14 mouse cellular contexts compared by ENCODE assay signal in genomic region chr11:116682501-116683144, GRCm38 (mm10). TPM values are rescaled to one million over a fixed set of nuclear protein-coding genes. Genes with fewer than 3 reads are reported as not detected.
DNase-seq lines count a peak whose midpoint lies in the region; TF ChIP-seq lines count a peak whose summit lies in the region.
"Had no signal": no experiment of that assay in that cellular context is flagged by ENCODE, and none has a peak within 500 bp of the region (broad histone marks: within the 10 kb centered on the region; RNA-seq: fewer than 3 reads in every experiment).

No protein-coding gene starts in this region.

- TF ChIP-seq POLR2A in liver, adult 2 months (IDR thresholded peaks at IDR 0.05; ENCODE audit: extremely low read depth, insufficient read depth, low read length): no peak
- no peak for TF ChIP-seq POLR2A in kidney, adult 2 months (IDR thresholded peaks at IDR 0.05; ENCODE audit: low read depth, low read length)

- no peak overlapping the region for H3K4me3 ChIP-seq in liver, adult 2 months (ENCODE audit: insufficient read depth, low read depth, low read length)
- H3K4me3 ChIP-seq in kidney, adult 2 months (ENCODE audit: insufficient read depth, low read depth, low read length): no peak overlapping the region
- H3K4me3 ChIP-seq in macrophage (ENCODE audit: inconsistent target): no peak overlapping the region
- H3K4me3 ChIP-seq: embryonic facial prominence, embryonic 12.5 days; forebrain, embryonic 15.5 days; limb, embryonic 13.5 days; stomach, embryonic 15.5 days had no signal

- no peak overlapping the region for H3K9ac ChIP-seq in liver, adult 2 months (ENCODE audit: low read depth, low read length)
- H3K9ac ChIP-seq: embryonic facial prominence, embryonic 12.5 days; forebrain, embryonic 15.5 days; limb, embryonic 13.5 days; stomach, embryonic 15.5 days had no signal

- H3K27ac ChIP-seq in liver, adult 2 months (replicated peaks; ENCODE audit: insufficient read depth, low read depth, low read length): peak overlapping the region; percentile 81
- H3K27ac ChIP-seq in kidney, adult 2 months (ENCODE audit: insufficient read depth, low read depth, low read length): peak overlapping the region; percentile 92
- peak overlapping the region; percentile 40 for H3K27ac ChIP-seq in macrophage
- H3K27ac ChIP-seq: embryonic facial prominence, embryonic 12.5 days; forebrain, embryonic 15.5 days; limb, embryonic 13.5 days; stomach, embryonic 15.5 days had no signal

- peaks cover 20% of the 10 kb centered on the region for H3K4me1 ChIP-seq in liver, adult 2 months (ENCODE audit: control insufficient read depth, insufficient read depth, low read length)
- peaks cover 37% of the 10 kb centered on the region for H3K4me1 ChIP-seq in kidney, adult 2 months (ENCODE audit: control insufficient read depth, insufficient read depth, low read length)
- H3K4me1 ChIP-seq: embryonic facial prominence, embryonic 12.5 days; forebrain, embryonic 15.5 days; limb, embryonic 13.5 days; stomach, embryonic 15.5 days had no signal

- WGBS in liver, adult 2 months: 45% methylated on average over 14 of the region's 14 CpGs
- WGBS in kidney, adult 2 months: 39% methylated on average over 14 of the region's 14 CpGs
- WGBS in macrophage (ENCODE audit: missing documents): 63% methylated on average over 14 of the region's 14 CpGs

- DNase-seq in liver, adult 2 months (ENCODE audit: extremely low read depth, low read depth, low spot score): peak; percentile 96
- DNase-seq in liver (no peak), adipocyte (ENCODE audit: low spot score) (peak; percentile 90)
- peak; percentile 92 for DNase-seq in kidney, adult 2 months
- no peak for DNase-seq in frontal cortex, postnatal 36 days (ENCODE audit: low spot score in 2 of 2)
- DNase-seq in right cerebral cortex, postnatal 14 days: no peak
- no peak for DNase-seq in heart, postnatal 25 days (ENCODE audit: low spot score)
- DNase-seq: cerebellum, adult 18-20 months had no signal

- no peaks in the 10 kb centered on the region for H3K79me2 ChIP-seq in liver, adult 2 months (ENCODE audit: control insufficient read depth, insufficient read depth, low read length)
- no peaks in the 10 kb centered on the region for H3K79me2 ChIP-seq in macrophage (ENCODE audit: inconsistent target)

- no peaks in the 10 kb centered on the region for H3K36me3 ChIP-seq in liver, adult 2 months (ENCODE audit: control insufficient read depth, insufficient read depth, low read length)
- H3K36me3 ChIP-seq in kidney, adult 2 months (ENCODE audit: control insufficient read depth, insufficient read depth, low read length): peaks cover 1% of the 10 kb centered on the region; the same call in 1 of the 2 replicates
- peaks cover under 1% of the 10 kb centered on the region; the same call in 1 of the 2 replicates for H3K36me3 ChIP-seq in macrophage (ENCODE audit: inconsistent target)

- TF ChIP-seq CTCF in liver, adult 2 months (IDR thresholded peaks at IDR 0.05; ENCODE audit: low read depth, low read length): no peak
- no peak for TF ChIP-seq CTCF in kidney, adult 2 months (conservative IDR thresholded peaks at IDR 0.05; ENCODE audit: insufficient read depth, insufficient read length, low read depth, low read length)

- H3K27me3 ChIP-seq in liver, adult 2 months (ENCODE audit: control insufficient read depth, insufficient read depth, low read length): no peaks in the 10 kb centered on the region
- H3K27me3 ChIP-seq in kidney, adult 2 months (replicated peaks; ENCODE audit: control insufficient read depth, insufficient read depth, low read length): no peaks in the 10 kb centered on the region
- H3K27me3 ChIP-seq: CH12.LX; embryonic facial prominence, embryonic 12.5 days; forebrain, embryonic 15.5 days; limb, embryonic 13.5 days; stomach, embryonic 15.5 days had no signal

- intact Hi-C loops in heart, postnatal 25 days (cut with DNase I): no loop called here

RNA-seq across cellular contexts. Expression of gene Cygb, which starts 28.5 kb away (rescaled TPM):
- 2.6 and 4.8 TPM in 2 replicates for total RNA-seq in liver, adult 2 months (2014; rRNA removed)
- polyA plus RNA-seq in liver, adult 2 months (2012; rRNA removed): 5.6 and 6.1 TPM in 2 replicates
- 16.2 and 21.0 TPM in 2 replicates for polyA plus RNA-seq in kidney, adult 2 months (2012; rRNA removed)
- under 1 TPM in 1 of 26 experiments, not detected in 25; 0.44 TPM for total RNA-seq in macrophage (2018; cell fraction: chromatin; rRNA removed)
- total RNA-seq in macrophage (2018; cell fraction: cytosol; rRNA removed): not detected
- not detected for total RNA-seq in macrophage (2018; cell fraction: nucleus; rRNA removed)
- polyA plus RNA-seq in macrophage (2018): not detected in 3 replicates
- 10 to 100 TPM; 34.8 to 49.8 TPM for total RNA-seq in heart, postnatal 25 days (2021)
- total RNA-seq: CH12.LX had no signal

RNA-seq across cellular contexts. Expression of gene Prcd, which starts 29.3 kb away (rescaled TPM):
- total RNA-seq in liver, adult 2 months (2014; rRNA removed): 0.27 TPM in 1 of 2 replicates, not detected in the other
- polyA plus RNA-seq in liver, adult 2 months (2012; rRNA removed): not detected in 2 replicates
- 0.44 and 0.52 TPM in 2 replicates for polyA plus RNA-seq in kidney, adult 2 months (2012; rRNA removed)
- total RNA-seq in macrophage (2018; cell fraction: chromatin; rRNA removed): not detected
- total RNA-seq in macrophage (2018; cell fraction: cytosol; rRNA removed): not detected
- not detected for total RNA-seq in macrophage (2018; cell fraction: nucleus; rRNA removed)
- not detected in 3 replicates for polyA plus RNA-seq in macrophage (2018)
- total RNA-seq in heart, postnatal 25 days (2021): 1 to 10 TPM; 1.0 to 1.6 TPM
- total RNA-seq: CH12.LX had no signal

RNA-seq across cellular contexts. Expression of gene Rhbdf2, which starts 55.8 kb away (rescaled TPM):
- total RNA-seq in liver, adult 2 months (2014; rRNA removed): 3.1 and 4.1 TPM in 2 replicates
- polyA plus RNA-seq in liver, adult 2 months (2012; rRNA removed): 15.0 and 17.8 TPM in 2 replicates
- polyA plus RNA-seq in kidney, adult 2 months (2012; rRNA removed): 18.0 and 19.1 TPM in 2 replicates
- 100 to 1,000 TPM in 25 of 26 experiments, 10 to 100 TPM in 1; 94.6 to 827 (median 311) TPM for total RNA-seq in macrophage (2018; cell fraction: chromatin; rRNA removed)
- 100 to 1,000 TPM in 2 of 26 experiments, 10 to 100 TPM in 24; 20.5 to 164 (median 49.9) TPM for total RNA-seq in macrophage (2018; cell fraction: cytosol; rRNA removed)
- 100 to 1,000 TPM in 22 of 26 experiments, 10 to 100 TPM in 4; 71.5 to 628 (median 234) TPM for total RNA-seq in macrophage (2018; cell fraction: nucleus; rRNA removed)
- 14.2 to 37.1 TPM (median 21.7 TPM) in 3 replicates for polyA plus RNA-seq in macrophage (2018)
- 10 to 100 TPM; 10.6 to 12.8 TPM for total RNA-seq in heart, postnatal 25 days (2021)

Comparison
In these comparisons a context has a peak if more than half of its experiments do, and no peak if none do; other contexts are left out.
1. DNase-seq: peak in liver, adult 2 months (single experiment), adipocyte (single experiment) and kidney, adult 2 months (single experiment); none in liver (single experiment), frontal cortex, postnatal 36 days (0 of 2), right cerebral cortex, postnatal 14 days (single experiment) and heart, postnatal 25 days (single experiment).
2. H3K27ac ChIP-seq: peak in every context shown above with its lines; median percentile 92 in kidney, adult 2 months; 81 in liver, adult 2 months; 40 in macrophage.